Mouse (Mus musculus) embryonic stem cell, embryonic (primary cell): ENCODE results near the gene Srrm1.

Experiments used
- CTCF ChIA-PET, 4 experiments: fragments of 300-600 bp in 2 of 4; fragments of 350-600 bp in 2 of 4; sonication (Branson Sonifier 250); formaldehyde crosslinking; loops; one replicate each; lab custom pipeline; 2022; ENCODE audit warnings: inconsistent platforms in 2 of 4; lab: Charles Lee
- POLR2A ChIA-PET, 4 experiments: fragments of 300-600 bp in 2 of 4; fragments of 350-600 bp in 2 of 4; sonication (Branson Sonifier 250); formaldehyde crosslinking; loops; one replicate each; lab custom pipeline; 2022; ENCODE audit warnings: antibody characterized with exemption in 4 of 4, inconsistent platforms in 1 of 4; lab: Charles Lee

Srrm1 gene

DNA sequence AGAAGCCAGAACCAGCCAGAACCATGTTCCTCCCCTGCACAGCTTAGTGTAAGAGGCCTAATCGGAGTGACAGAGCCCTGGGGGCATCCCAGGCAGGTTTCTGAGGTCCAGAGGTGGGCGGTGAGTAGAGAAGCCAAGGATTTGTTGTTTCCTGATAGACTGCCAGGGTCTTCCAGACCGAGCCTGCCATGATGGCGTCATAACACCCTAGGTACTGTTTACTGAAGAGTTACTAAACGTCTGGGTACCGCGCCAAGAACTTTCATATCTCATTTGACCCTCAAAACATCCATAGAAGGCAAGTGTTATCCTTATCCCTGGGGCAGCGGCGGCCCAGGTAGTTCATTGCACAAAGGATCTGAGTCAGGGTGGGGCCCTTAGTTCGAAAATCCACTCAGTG lies 54.4 kb downstream of the Srrm1 start:
- CTCF ChIA-PET: interaction anchor here in 2 of 4 experiments (0.6 to 1.3 kb wide), 2 partner anchors 12 to 1301 kb away, joined by 3 read pairs; no protein-coding TSS in a partner anchor
- POLR2A ChIA-PET: interaction anchor here (0.6 to 32.5 kb wide), 30 partner anchors 7 to 376 kb away, joined by 3 to 963 read pairs (median 4); partner anchors contain the start of genes Clic4 (in 3 of the 4), Rcan3 (in 1 of the 4), Rsrp1 (in 1 of the 4) and Srrm1 (in 1 of the 4)

DNA sequence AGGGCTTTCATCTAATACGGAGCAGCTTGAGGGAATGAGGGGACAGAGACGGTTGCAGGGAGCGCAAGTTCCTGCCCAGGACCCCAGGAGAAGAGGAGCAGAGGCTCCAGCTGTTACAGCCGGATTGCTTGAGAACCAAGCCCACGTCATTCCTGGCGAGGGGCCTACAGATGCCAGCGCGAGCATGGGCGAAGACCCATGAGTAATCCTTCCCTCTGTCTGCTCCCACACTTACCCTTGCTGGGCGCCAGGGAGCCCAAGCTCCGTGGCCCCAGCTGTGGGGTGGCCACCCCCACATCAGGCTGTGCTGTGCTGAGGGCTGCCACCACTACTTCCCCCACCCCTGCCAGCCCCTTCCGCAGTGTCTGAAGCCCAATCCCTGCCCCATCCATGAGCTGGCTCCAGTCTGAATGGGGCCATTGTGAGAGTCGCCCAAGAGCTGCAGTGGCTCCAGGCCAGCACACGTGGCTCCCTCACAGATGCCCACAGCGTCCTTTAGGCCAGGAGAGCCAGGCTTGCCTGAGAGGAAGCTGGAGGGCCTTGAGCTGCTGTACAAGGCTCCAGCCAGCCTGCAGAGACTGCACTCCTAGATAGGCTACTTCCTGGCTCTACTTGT lies 55.1 kb downstream of the Srrm1 start:
- POLR2A ChIA-PET: interaction anchor here (0.5 to 32.5 kb wide), 39 partner anchors 8 to 411 kb away, joined by 3 to 963 read pairs (median 4); partner anchors contain the start of genes Clic4 (in 3 of the 4), Srrm1 (in 2 of the 4) and Rsrp1 (in 1 of the 4)
- CTCF ChIA-PET: interaction anchor here in 3 of 4 experiments (0.5 to 1.3 kb wide), 3 partner anchors 11 to 1300 kb away, joined by 3 read pairs; no protein-coding TSS in a partner anchor

DNA sequence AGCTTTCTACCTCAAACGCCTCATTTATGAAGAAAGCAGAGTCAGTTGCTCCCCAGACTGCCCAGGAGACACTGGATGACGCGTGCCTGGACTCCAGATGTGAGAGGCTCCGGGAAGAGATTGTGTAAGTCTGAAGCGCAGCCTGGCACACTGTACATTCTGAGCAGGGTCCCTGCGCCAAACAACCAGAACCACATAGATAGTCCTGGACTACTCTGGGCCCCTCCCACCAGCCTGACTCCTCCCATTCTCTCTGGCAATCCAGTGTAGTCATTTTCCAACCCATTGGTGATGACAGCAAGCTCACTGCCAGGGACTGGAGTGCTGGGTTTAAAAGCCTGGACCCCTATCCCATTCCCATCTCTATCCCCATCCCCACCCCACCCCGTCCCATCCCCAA lies 56.0 kb downstream of the Srrm1 start:
- ChIA-PET POLR2A (interaction anchor here in 3 of 4 experiments (0.7 to 32.5 kb wide), 30 partner anchors 8 to 412 kb away, joined by 3 to 963 read pairs (median 6); partner anchors contain the start of genes Clic4 (in 3 of the 3), Srrm1 (in 2 of the 3) and Rsrp1 (in 1 of the 3)), CTCF (interaction anchor here in 1 of 4 experiments (0.5 kb wide), 1 partner anchor 605 kb away, joined by 3 read pairs; no protein-coding TSS in a partner anchor)

DNA sequence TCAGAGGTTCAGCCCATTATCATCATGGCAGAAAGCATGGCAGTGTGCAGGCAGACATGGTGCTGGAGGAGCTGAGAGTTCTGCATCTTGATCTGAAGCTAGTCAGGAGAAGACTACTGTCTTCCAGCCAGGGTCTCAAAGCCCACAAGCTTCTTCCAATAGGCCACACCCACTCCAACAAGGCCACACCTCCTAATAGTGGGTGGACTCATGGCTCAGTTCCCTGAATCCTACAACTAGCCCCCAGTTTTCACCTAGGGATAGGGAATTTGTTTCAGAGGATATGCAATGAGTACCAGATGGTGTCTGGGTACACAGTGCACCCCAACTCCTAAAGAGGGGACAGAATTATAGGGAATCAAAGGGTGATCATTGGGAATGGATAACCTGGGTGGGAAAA lies 56.6 kb downstream of the Srrm1 start:
- CTCF ChIA-PET: interaction anchor here in 1 of 4 experiments (0.5 kb wide), 1 partner anchor 604 kb away, joined by 3 read pairs; no protein-coding TSS in a partner anchor
- POLR2A ChIA-PET: interaction anchor here in 3 of 4 experiments (0.6 to 32.5 kb wide), 27 partner anchors 7 to 1624 kb away, joined by 3 to 963 read pairs (median 7); partner anchors contain the start of genes Clic4 (in 2 of the 3), Srrm1 (in 2 of the 3) and Rsrp1 (in 1 of the 3)

DNA sequence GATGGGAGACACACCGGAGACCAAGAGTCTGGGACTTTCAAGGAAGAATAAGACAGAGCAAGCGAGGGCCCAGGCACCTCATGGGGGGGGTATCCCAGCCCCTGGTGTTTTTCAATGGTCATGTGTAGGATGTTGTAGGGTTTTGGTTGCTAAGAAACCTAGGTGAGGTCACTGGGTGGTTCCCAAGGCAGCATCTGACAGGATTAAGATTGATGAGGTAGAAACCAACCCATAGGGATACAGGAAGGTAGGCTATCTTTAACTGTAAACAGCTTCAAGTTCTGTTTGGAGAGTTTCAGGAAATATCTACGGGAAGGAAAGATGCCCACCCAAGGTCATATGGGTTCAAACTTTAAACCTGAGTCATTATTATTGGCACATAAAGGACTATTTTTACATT lies 59.3 kb downstream of the Srrm1 start:
- CTCF ChIA-PET: interaction anchor here in 2 of 4 experiments (0.6 to 1.9 kb wide), 4 partner anchors 13 to 679 kb away, joined by 3 to 7 read pairs (median 6); partner anchors contain the start of genes Clic4 (in 1 of the 2) and Lypla2 (in 1 of the 2)
- POLR2A ChIA-PET: interaction anchor here (0.6 to 32.5 kb wide), 18 partner anchors 5 to 371 kb away, joined by 3 to 963 read pairs (median 15); partner anchors contain the start of genes Clic4 (in 3 of the 4) and Rsrp1 (in 1 of the 4)

DNA sequence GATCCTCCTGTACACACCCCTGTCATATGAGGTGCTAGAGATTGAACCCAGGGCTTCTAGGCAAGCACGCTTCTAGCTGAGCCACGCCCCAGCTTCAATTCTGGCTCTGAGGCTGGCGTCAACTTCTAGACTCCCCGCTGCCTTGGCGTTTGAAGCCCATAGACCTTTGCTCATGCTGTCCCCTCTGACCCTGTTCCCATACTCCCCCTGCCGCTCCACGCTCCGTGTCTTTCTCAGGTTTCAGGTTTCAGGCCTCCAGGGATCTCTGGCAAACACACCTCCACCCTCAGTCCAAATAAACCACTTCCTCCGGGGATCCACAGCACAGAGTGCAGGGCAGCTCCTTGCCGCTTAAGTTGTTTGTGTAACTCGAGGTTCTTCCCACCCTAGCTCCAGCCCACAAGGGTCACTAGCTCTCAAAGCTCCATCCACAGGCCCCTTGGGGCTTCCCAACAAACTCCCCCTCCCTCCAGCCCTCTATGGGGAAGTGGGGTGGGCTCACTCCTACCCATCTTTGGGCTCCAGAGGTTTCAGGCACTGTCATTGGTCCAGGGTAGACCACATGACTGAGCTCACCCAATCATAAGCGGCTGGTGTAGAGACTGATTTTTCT lies 60.5 kb downstream of the Srrm1 start:
- ChIA-PET CTCF (interaction anchor here in 3 of 4 experiments (0.6 to 1.9 kb wide), 11 partner anchors 9 to 329 kb away, joined by 3 to 8 read pairs (median 4); partner anchors contain the start of genes Clic4 (in 1 of the 3), Nipal3 (in 1 of the 3) and Stpg1 (in 1 of the 3)), POLR2A (interaction anchor here (0.5 to 32.5 kb wide), 62 partner anchors 3 to 370 kb away, joined by 3 to 963 read pairs (median 4); partner anchors contain the start of genes Clic4 (in 3 of the 4), Rsrp1 (in 2 of the 4), Srrm1 (in 2 of the 4) and Ncmap (in 1 of the 4))

DNA sequence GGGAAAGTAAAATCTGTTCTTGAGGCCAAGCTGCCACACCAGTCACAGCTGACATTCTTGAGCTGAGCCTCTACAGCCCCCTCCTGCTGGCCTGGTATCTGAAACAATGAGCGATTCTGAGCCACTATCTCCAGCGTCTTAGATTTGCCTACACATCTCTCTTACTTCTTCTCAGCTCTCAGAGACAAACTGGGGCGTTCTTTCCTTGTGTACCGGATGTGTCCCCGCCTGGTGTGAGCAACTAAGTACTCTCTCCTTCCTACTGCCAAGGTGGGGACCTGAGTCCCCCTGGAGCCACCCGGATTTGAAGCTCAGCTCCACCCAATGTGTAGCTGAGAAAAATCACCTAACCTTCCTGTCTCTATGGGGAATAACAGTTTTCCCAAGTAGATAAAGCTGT lies 61.3 kb downstream of the Srrm1 start:
- ChIA-PET CTCF (interaction anchor here in 2 of 4 experiments (0.6 to 1.2 kb wide), 6 partner anchors 16 to 329 kb away, joined by 3 to 6 read pairs (median 3); partner anchors contain the start of genes Nipal3 (in 1 of the 2) and Stpg1 (in 1 of the 2)), POLR2A (interaction anchor here (0.6 to 32.5 kb wide), 45 partner anchors 3 to 369 kb away, joined by 3 to 963 read pairs (median 5); partner anchors contain the start of genes Clic4 (in 3 of the 4), Rsrp1 (in 2 of the 4) and Srrm1 (in 2 of the 4))

DNA sequence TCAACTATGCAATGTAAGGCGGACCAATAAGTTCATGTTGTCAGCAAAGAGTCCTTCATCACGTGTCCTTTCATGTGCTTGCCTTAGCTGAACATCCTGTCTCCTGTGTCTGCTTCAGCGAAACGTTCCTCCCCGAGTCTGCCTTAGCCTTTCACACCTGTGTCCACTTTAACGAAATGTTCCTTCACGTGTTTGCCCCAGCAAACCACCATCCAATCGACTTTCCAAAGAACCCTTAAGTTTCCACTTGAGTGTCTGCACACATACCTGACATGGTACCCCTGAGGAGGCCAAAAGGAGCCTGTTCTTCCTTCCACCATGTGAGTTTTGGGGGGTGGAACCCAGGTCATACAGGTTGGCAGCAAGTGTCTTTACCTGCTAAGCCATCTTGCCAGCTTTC lies 61.9 kb downstream of the Srrm1 start:
- ChIA-PET POLR2A (interaction anchor here (0.6 to 32.5 kb wide), 27 partner anchors 2 to 368 kb away, joined by 3 to 963 read pairs (median 12); partner anchors contain the start of genes Clic4 (in 3 of the 4), Srrm1 (in 2 of the 4) and Rsrp1 (in 1 of the 4)), CTCF (interaction anchor here in 1 of 4 experiments (1.0 to 1.4 kb wide), 2 partner anchors 18 to 71 kb away, joined by 3 to 5 read pairs; no protein-coding TSS in a partner anchor)

DNA sequence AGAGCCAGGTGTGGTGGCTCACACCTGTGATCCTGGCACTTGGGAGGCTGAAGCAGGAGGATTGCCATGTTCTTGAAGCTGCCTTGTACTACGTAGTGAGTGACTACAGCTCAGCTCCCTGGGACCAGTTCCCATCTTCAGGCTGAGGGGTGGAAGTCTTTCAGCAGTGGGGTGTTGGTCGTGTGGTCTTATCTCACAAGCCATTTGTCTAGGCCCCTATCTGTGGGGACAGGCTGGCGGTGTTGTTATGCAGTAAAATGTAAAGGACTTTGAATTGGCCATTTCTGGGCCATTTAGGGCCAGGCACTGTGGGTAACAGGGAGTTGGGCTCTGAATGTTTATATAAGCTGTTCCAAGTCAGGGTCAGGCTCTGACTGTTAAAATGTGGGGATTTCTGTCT lies 65.1 kb downstream of the Srrm1 start:
- CTCF ChIA-PET: no interaction called here
- POLR2A ChIA-PET: interaction anchor here in 3 of 4 experiments (0.6 to 31.6 kb wide), 11 partner anchors 10 to 365 kb away, joined by 3 to 963 read pairs (median 4); partner anchors contain the start of genes Clic4 (in 3 of the 3) and Rsrp1 (in 1 of the 3)

DNA sequence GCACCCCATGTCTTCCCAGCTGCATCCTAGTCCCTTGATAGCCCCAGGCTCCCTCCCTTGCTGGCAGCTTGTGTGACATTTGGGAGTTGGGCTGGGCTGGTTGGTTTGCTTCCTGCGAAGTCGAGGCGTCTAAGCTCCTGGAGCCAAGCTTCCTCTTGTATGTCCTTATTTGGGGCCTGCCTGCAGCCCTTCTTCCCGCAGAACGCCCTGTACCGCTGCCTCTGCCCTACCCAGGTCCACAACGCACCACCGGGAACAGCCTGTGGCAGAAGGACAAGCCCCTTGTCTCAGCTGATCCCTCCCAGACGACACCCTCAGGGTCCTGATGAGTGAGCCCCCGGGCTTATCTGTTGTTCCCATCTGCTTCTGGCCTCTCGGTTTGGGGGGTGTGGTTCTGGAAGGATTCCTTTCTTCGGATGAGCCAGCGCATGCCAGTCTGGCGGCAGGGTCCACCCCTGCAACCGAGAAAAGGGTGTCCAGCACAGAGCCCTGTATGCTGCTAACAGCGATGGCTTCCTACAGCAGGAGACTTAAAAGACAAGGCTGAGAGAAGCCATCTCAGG lies 66.2 kb downstream of the Srrm1 start:
- ChIA-PET POLR2A (interaction anchor here (0.6 to 31.6 kb wide), 36 partner anchors 10 to 556 kb away, joined by 3 to 963 read pairs (median 4); partner anchors contain the start of genes Clic4 (in 3 of the 4), Rsrp1 (in 1 of the 4) and Srrm1 (in 1 of the 4)), CTCF (interaction anchor here (0.6 to 1.5 kb wide), 5 partner anchors 11 to 862 kb away, joined by 3 to 4 read pairs (median 4); no protein-coding TSS in a partner anchor)

DNA sequence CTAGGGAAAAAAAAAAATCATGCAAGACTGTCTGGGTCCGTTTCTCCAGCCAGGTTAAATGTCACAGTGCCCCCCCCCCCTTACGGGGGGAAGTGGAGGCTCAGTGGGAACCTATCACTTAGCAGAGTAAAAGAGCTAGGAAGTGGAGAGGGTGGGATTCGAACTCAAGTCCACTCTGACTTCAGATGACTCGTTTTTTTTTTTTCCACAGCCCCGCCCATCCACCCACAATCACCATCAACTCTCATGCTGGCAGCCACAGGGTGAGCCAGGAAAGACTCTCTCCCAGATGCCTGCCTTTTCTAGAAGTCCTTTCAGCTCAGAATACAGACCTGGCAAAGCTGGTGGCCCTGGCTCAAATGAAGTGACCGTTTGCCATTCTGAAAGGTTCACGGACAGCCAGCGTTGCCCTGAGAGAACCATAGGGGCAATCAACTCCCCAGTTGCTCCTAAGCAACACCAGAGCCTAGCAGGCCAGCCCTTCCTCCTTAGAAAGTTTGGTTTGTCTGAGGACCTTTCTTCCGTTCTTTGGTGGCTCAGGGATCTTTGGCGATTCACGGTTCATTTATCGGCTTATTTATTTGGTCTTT lies 67.0 kb downstream of the Srrm1 start:
- POLR2A ChIA-PET: interaction anchor here (0.5 to 31.6 kb wide), 42 partner anchors 9 to 1305 kb away, joined by 3 to 963 read pairs (median 4); partner anchors contain the start of genes Clic4 (in 3 of the 4) and Srrm1 (in 1 of the 4)

DNA sequence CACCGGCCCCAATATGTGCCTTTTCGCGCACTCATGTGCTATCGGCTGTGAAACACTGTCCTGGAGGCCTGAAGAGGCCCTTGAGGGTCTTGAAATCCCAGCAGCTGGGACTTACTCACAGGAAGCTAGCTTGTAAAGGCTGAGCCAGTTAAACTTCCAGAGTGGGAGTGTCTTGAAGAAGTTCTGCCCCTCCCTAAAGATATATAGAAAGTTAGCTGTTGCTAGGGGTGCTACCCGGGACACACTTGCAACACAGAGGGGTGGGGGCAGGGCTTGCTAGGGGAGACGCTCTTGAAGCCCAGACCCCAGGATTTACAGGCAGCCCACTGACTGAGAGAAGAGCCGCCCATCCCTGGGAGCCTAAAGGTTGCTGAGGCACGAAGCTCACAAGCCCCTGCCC lies 67.7 kb downstream of the Srrm1 start:
- ChIA-PET POLR2A (interaction anchor here in 3 of 4 experiments (0.7 to 31.6 kb wide), 25 partner anchors 8 to 362 kb away, joined by 3 to 963 read pairs (median 8); partner anchors contain the start of genes Clic4 (in 3 of the 3), Rsrp1 (in 1 of the 3) and Srrm1 (in 1 of the 3)), CTCF (interaction anchor here in 2 of 4 experiments (0.6 to 0.9 kb wide), 3 partner anchors 107 to 418 kb away, joined by 3 read pairs; no protein-coding TSS in a partner anchor)

More for the DNA sequence above, 67.0 kb downstream of the Srrm1 start:
- CTCF ChIA-PET: interaction anchor here in 2 of 4 experiments (0.6 to 1.5 kb wide), 4 partner anchors 32 to 742 kb away, joined by 3 to 4 read pairs (median 4); no protein-coding TSS in a partner anchor

DNA sequence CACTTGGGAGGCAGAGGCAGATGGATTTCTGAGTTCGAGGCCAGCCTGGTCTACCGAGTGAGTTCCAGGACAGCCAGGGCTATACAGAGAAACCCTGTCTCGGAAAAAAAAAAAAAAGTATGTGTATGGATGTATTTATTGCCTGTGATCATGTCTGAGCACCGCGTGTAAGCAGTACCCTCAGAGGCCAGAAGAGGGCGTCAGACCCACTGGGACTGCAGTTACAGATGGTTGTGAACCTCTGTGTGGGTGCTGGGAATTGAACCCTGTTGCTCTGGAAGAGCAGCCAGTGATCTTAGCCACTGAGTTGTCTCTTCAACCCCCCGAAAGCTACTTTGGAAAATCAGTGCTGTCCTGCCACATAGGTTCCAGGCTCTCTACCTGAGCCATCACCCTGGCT lies 69.2 kb downstream of the Srrm1 start:
- ChIA-PET POLR2A (interaction anchor here (0.6 to 31.6 kb wide), 19 partner anchors 8 to 1460 kb away, joined by 3 to 963 read pairs (median 6); partner anchors contain the start of gene Clic4 (in 2 of the 4)), CTCF (interaction anchor here in 2 of 4 experiments (0.6 to 1.5 kb wide), 7 partner anchors 9 to 1350 kb away, joined by 4 to 8 read pairs (median 4); partner anchors contain the start of gene Clic4 (in 1 of the 2))

DNA sequence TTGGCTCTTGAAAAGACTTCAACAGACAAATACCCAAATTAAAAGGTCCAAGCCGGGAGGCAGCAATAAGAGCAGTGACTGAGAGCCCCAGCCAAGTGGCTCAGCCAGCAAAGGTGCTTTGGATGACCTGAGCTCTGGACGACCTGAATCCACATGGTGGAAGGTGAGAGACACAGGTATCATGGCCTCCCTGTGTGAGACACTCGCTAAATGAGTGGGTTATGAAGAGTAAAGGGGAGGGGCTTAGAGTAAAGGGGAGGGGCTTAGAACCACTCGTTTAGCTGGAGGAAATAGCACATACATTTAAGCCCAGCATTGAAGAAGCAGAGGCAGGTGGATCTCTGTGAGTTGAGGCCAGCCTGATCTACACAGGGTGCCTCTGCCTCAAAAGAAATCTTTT lies 69.7 kb downstream of the Srrm1 start:
- ChIA-PET CTCF (interaction anchor here (0.6 to 1.5 kb wide), 12 partner anchors 9 to 838 kb away, joined by 3 to 8 read pairs (median 4); partner anchors contain the start of gene Clic4 (in 2 of the 4)), POLR2A (interaction anchor here (0.6 to 31.6 kb wide), 27 partner anchors 8 to 1460 kb away, joined by 3 to 963 read pairs (median 5); partner anchors contain the start of gene Clic4 (in 3 of the 4))

DNA sequence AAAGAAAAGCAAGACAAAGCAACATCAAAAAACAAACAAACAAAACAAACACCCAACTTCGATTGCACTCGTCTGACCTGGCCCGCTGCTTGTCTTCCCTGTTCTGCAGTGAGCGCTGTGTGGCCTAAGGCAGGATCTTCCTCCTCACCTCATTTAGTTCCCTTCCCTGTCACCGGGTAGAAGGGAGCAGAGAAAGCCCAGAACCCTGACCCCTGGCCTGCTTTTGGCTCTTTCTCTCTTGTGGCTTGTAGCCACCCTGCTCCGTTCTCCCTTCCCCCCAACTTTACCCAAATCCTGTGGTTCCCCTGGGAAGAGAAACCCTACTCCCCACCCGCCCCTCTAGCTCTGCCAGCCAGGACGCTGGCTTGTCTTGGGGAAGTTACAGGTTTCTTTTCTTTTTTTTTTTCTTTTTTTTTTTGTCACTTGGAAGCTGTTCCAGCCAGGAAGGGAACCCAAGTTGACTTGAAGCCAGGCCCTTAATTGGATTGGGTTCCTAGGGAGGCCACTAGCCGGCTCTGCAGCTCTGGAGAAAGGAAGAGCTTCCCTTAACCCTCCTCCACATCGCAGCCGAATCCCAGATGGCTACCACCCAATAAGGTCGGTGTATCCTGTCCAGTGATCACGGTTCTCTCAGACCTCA lies 70.3 kb downstream of the Srrm1 start:
- POLR2A ChIA-PET: interaction anchor here (0.6 to 31.6 kb wide), 34 partner anchors 8 to 1031 kb away, joined by 3 to 963 read pairs (median 4); partner anchors contain the start of gene Clic4 (in 3 of the 4)
- CTCF ChIA-PET: interaction anchor here (0.6 to 1.5 kb wide), 16 partner anchors 10 to 838 kb away, joined by 3 to 8 read pairs (median 4); partner anchors contain the start of gene Clic4 (in 2 of the 4)
